Mouse (Mus musculus) lung, adult 2 months (tissue): ENCODE measurements around the gene P3h2. TPM values are rescaled to one million over a fixed set of nuclear protein-coding genes. Genes with fewer than 3 reads are reported as not detected.

Experiments used
- DNase-seq: peaks from one replicate; pipeline ENCODE4 v3.0.0; 2022
- H3K4me1 ChIP-seq: fragments of 200-500 bp; 2 replicates; pipeline ENCODE4 v1.6.1; 2011; ENCODE audit warnings: low read length; ENCODE audit not compliant: control insufficient read depth, insufficient read depth
- H3K4me3 ChIP-seq: fragments of 200-500 bp; replicated peaks from 2 replicates; pipeline ENCODE3; 2011; ENCODE audit warnings: low read depth, mild to moderate bottlenecking, control low read depth, low read length; ENCODE audit errors: extremely low read depth
- CTCF ChIP-seq: fragments of 200-500 bp; IDR thresholded peaks from 2 replicates; pipeline ENCODE4 v1.5.1; 2011; ENCODE audit warnings: mild to moderate bottlenecking, low read length, control low read depth; ENCODE audit not compliant: insufficient read depth
- POLR2A ChIP-seq: fragments of 200-500 bp; IDR thresholded peaks from 2 replicates; pipeline ENCODE4 v1.6.1; 2011; ENCODE audit warnings: low read depth, mild to moderate bottlenecking, control low read depth, low read length, borderline replicate concordance; ENCODE audit errors: extremely low read depth
- WGBS: fragments of 180-500 bp; shearing (Covaris S2); methylation state at CpG from one replicate; pipeline ENCODE4 v1.1.7; 2018; 5-methylcytosine and 5-hydroxymethylcytosine counted together
- polyA plus RNA-seq: library from polyadenylated mRNA; depleted of rRNA; stranded (reverse); fragments of >200 nt; gene quantifications from 2 replicates; pipeline ENCODE4 v1.2.3, GENCODE M21; 2012

The P3h2 gene
- polyA plus RNA-seq, 1 experiment, result 6.0 TPM

DNA sequence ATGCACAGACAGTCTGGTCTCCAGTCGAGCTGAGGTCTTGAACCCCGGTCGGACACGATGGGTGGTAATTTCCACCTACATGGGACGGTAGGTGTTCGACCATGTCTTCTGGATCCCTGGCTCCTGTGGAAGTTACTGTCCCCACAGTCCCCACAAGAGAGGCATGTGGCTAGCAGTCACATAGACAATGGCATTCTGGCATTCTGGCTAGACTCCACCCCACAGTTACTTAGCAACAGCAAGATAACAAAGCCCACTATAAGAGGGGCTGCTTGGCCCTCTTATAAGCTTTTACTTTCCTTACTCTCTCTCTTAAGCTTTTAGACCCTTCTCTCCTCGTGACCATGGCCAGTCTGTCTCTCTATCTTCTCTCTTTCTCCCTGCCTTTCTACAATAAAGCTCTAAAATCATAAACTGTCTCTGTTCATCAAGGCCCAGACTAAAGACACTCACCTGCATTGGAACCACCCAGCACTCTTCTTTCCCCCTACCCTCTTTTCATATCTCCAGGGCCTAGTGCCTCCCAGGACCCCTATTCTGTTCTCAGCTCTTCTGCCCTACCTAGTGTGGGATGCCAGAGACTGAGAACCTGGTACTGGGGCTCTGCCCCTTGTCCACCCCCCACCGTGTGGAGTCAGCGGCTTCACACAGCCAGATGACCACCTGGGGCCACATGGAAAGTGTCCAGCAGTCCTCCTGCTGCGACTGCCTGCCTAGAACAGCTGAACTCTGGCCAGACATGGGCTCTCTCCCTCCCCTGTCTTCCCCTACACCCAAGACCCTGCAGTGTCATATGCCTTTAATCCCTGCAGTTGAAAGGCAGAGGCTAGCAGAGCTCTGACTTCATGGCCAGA lies 28.1 kb downstream of the P3h2 start:
- Histone ChIP-seq H3K4me3 (no peak overlapping the region), H3K4me1 (no peaks in the 10 kb centered on the region)
- WGBS, result 72% methylated on average over 10 of the region's 10 CpGs
- no peak for DNase-seq
- TF ChIP-seq POLR2A (no peak), CTCF (no peak)

DNA sequence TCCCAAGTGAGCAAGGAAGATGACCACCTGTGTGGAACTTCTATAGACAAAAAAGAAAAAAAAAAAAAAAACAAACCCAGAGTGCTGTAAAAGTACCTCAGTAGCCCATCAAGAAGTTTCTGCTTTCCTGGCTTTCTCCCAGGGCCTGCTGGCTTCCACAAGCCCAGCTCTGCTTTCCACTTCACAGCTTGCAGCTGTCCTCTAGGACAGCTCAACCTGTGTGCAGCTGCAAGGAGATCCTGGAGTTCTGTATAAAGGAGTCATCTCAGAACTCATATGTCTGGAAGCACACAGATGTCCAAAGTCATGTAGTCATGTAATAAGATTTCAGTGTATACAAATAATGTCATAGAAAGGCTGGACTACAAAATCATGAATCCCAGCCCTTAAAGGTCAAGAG lies 30.5 kb downstream of the P3h2 start:
- DNase-seq, result no peak
- Histone ChIP-seq H3K4me3 (no peak overlapping the region), H3K4me1 (no peaks in the 10 kb centered on the region)
- no peak for TF ChIP-seq POLR2A
- TF ChIP-seq CTCF, result no peak

DNA sequence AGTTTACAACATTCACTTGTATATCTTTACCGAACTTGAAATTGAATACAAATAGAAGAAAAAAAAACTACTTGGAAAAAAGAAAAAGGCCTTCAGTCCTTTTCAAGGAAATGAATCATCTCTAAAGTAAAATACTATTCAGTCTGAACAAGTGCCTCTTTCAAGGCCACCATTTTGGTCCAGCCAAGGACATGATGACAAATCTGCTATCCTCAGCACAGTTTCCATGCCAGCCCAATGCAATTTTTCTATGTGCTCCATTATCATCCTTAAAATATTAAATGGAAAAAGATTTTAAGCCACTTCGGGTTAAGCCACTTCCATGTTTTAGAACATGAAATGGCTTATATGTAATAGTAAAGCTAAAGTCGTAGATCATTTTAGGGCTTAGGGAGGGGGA lies 35.2 kb downstream of the P3h2 start:
- no peak for TF ChIP-seq CTCF
- no peak for TF ChIP-seq POLR2A
- Histone ChIP-seq H3K4me3 (no peak overlapping the region), H3K4me1 (no peaks in the 10 kb centered on the region)
- 88% methylated on average over 3 of the region's 3 CpGs for WGBS
- no peak for DNase-seq

DNA sequence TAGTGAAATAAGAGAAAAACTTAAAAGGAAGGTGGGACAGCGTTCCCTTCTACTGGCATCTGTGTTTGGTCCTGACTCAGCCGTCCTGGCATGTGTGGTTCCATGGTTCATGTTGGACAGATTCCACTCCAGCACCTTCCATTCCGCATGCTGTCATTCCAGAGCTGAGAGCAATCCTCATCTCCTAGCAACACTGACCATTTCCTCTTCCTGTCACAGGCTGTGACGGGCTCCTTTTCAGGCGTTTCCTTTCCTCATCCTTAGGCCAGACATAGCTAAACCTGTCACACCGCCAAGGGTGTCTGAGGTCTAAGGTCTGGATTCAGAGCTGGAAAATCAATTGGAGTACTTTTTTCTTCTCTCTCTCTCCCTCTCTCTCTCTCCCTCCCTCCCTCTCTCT lies 40.5 kb downstream of the P3h2 start:
- WGBS, result 24% methylated on average over 6 of the region's 6 CpGs
- H3K4me3 ChIP-seq, result no peak overlapping the region
- TF ChIP-seq POLR2A, result no peak
- TF ChIP-seq CTCF, result no peak
- no peaks in the 10 kb centered on the region; the same call in 1 of the 2 replicates for H3K4me1 ChIP-seq
- no peak for DNase-seq

DNA sequence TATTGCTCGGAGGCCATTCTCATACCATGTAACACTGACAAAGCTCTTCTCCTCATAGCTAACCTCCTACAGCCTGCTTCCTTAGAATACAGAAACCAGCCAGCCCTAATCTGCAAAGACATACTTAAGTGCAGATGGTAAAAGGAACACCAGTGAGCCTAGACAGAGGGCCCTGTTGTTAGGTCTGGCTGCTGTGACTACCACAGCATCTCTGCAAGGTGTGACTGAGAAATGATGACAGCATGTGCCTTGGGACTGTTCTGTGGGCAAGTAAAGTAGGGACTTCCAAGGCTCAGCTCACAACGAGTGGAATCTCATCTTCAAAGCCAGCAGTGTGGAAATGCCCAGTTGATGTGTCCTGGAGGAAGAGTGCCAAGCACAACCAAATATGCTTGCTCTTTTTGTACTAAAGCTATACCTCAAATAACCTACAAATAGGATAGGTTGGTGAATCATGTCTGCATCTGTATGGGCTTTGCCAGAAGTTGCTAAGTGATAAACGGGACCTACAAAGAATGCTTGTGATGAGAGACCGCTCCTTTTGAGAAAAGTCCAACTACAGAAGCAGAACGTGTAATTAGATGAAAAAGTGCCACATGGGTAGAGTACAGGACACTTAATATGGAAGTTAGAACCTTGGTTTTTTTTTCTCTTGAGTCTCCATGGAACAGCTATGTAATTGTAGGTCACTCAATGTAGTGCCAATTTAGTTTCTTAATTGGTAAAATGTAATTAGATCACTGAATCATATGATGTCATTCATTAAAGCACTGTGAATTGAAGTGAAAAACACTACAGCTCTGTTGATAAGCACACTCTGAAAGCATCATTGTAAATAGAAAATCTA lies 45.1 kb downstream of the P3h2 start:
- WGBS, result 77% methylated on average over 5 of the region's 5 CpGs
- no peaks in the 10 kb centered on the region; the same call in 1 of the 2 replicates for H3K4me1 ChIP-seq
- TF ChIP-seq CTCF (no peak), POLR2A (no peak)
- H3K4me3 ChIP-seq, result no peak overlapping the region
- DNase-seq, result no peak

DNA sequence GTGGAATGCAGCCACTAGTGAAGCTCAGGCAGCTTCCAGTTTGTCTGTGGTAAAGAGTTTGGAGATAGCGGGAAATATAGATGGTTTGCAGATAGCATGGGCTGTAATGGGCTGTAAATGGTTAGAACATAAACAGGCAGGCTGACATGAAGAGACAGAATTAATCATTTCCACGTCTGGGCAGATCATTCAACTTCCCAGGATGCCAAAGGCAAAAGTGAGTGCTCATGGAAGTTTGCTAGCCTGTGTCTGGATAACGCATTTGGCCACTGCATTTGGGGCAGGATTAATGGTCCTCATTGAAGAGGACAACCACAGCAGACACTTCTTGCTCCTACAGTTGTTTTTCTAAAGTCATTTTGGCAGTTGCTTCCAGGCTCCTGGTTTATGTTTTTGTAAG lies 52.0 kb downstream of the P3h2 start:
- peaks cover 6% of the 10 kb centered on the region for H3K4me1 ChIP-seq
- TF ChIP-seq CTCF (no peak), POLR2A (no peak)
- no peak for DNase-seq
- WGBS, result 56% methylated on average over 3 of the region's 3 CpGs
- no peak overlapping the region for H3K4me3 ChIP-seq

DNA sequence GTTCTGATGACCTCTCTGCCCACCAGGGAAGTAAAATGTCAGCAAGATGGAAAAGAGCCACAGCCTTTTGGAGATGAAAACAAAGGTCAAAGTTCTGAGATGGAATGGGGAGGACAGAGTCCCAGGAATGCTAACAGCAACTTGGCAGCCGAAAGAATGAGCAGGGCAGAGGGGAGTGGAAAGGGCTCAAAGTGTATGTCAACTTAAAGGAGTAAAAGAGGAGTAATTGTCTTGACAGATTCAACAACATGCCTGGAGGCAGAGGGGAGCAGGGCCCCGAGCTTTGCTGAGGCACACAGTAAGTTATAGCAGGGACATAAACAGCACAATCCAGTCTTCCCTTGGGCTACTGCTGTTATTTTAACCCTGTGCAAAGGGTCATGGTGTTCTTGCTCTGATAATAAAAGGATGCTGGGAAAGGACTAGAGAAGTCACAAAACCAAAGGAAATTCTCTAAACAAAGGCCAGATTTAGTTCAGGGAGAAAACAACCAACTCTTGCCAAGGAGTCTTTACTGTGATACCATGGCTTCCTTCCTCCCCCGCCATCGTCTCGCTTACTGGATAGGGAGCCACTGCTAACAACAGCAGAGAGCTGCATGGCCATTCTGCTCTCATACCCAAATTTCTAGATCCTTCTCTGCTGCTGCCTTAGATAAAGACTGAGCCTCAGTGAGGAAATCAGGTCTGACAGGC lies 56.0 kb downstream of the P3h2 start:
- TF ChIP-seq POLR2A, result no peak
- DNase-seq, result no peak
- 39% methylated on average over 5 of the region's 5 CpGs for WGBS
- H3K4me1 ChIP-seq, result peaks cover 6% of the 10 kb centered on the region
- H3K4me3 ChIP-seq, result no peak overlapping the region

DNA sequence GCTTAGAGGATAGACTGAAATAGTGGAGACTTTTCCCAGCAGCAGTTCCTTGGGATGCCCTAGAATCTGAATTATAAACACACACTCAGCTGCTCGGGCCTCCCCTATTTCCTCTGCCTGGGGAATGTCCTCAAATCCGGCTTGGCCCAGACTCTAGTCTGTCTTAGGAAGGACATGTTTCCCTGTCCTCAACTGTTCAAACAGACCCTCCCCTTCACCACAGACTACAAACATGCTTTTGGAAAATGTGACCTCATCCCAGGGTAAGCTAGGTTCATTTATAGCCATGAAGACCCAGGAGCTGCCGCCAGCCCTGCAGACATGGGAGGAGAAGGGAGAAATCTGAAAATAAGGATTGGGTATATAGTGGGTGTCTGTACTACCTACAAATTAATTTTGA lies 57.7 kb downstream of the P3h2 start:
- Histone ChIP-seq H3K4me1 (peaks cover 6% of the 10 kb centered on the region), H3K4me3 (no peak overlapping the region)
- 41% methylated on average over 3 of the region's 3 CpGs for WGBS
- DNase-seq, result no peak
- TF ChIP-seq CTCF (no peak), POLR2A (no peak)

DNA sequence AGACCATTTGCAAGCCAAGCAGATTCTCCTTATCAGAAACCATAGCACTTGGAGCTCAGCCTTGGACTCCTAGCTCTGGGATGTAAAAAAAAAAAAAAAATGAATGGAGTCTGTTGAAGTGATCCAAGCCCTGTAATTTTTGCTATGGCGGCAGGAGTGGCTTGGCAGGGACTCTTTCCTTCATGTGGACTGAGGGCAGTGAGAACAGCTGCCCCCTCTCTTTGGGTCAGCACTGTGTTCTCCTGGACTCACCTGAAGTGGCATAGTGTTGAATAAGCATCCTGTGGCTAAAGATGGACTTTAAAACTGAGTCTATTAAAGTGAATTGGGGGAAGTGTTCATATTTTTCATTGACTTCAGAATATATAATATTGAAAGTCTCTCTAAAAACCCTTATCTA lies 58.2 kb downstream of the P3h2 start:
- 65% methylated on average over 1 of the region's 1 CpGs for WGBS
- TF ChIP-seq POLR2A, result no peak
- Histone ChIP-seq H3K4me3 (no peak overlapping the region), H3K4me1 (peaks cover 6% of the 10 kb centered on the region)
- no peak for DNase-seq

DNA sequence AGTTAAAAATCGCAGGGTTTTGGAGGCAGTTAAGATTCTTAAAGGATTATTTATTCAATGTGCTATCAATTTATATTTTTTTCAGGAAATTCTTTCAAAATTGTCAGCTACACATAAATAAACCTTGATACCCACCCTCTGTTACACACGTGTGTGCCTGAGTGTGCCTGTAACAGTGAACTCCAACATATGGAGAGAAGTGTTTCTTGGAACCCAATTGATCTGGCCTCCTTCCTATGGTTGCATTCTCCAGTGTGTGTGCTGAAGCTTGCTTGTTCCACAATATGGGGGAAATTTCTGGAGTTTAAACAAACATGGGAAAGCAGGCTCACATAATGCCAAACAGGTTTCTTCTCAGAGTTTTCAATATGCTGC lies 63.7 kb downstream of the P3h2 start:
- TF ChIP-seq CTCF (no peak), POLR2A (no peak)
- H3K4me3 ChIP-seq, result no peak overlapping the region
- no peaks in the 10 kb centered on the region for H3K4me1 ChIP-seq
- DNase-seq, result no peak
- 43% methylated on average over 2 of the region's 2 CpGs for WGBS
